Mouse (Mus musculus): ENCODE measurements around the gene Zfp36l1. TPM values are rescaled to one million over a fixed set of nuclear protein-coding genes. Genes with fewer than 3 reads are reported as not detected.

Gene Zfp36l1
- polyA plus RNA-seq (2014; fragmentation: Illumina TruSeq; extraction: RNeasy Lipid Tissue Mini Kit (QIAGEN cat#74804); ENCODE audit: low read depth, low replicate concordance): 27.5 TPM

DNA sequence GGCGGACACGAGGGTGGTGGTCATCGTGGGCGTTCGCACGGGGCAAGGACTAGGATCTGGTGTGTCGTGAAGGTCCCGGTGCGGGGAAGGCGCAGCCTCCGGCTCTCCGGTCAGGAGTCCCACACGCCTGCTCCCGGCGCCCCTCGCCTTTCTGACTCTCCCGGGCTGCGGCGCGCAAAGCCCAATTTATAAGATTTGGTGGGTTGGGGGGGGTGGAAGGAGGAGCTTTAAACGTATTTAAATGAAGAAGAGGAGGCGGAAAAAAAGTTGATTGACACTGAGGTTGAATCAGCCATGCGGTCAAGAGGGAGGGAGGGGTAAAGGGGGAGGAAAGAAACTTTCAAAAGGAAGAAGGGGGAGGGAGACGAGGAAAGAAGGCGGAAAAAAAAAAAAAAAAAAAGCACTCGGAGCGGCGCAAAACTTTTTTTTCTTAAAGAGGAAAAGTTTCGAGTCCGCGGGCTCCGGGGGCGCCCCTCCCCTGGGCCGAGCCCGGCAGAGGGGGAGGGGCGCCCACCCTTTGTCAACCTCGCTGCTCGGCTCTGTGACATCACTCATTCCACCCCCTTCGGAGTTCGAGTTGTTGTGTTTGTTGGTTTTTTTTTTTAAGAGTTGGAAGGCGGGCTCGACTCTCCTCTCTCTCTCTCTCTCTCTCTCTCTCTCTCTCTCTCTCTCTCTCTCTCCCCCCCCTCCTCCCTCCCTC is at the start of gene Zfp36l1:
Gene Zfp36l1, minus strand, starts transcription at position 162 of the 700 bp plus-strand sequence.

Other genes with a start within 250 kb of the Zfp36l1 start
- 3.9 TPM for gene Actn1, start 147.4 kb upstream of the Zfp36l1 start, polyA plus RNA-seq (2014; fragmentation: Illumina TruSeq; extraction: RNeasy Lipid Tissue Mini Kit (QIAGEN cat#74804); ENCODE audit: low read depth, low replicate concordance)